Mouse (Mus musculus): ENCODE measurements around the gene Olfr557.

Gene Olfr557

DNA sequence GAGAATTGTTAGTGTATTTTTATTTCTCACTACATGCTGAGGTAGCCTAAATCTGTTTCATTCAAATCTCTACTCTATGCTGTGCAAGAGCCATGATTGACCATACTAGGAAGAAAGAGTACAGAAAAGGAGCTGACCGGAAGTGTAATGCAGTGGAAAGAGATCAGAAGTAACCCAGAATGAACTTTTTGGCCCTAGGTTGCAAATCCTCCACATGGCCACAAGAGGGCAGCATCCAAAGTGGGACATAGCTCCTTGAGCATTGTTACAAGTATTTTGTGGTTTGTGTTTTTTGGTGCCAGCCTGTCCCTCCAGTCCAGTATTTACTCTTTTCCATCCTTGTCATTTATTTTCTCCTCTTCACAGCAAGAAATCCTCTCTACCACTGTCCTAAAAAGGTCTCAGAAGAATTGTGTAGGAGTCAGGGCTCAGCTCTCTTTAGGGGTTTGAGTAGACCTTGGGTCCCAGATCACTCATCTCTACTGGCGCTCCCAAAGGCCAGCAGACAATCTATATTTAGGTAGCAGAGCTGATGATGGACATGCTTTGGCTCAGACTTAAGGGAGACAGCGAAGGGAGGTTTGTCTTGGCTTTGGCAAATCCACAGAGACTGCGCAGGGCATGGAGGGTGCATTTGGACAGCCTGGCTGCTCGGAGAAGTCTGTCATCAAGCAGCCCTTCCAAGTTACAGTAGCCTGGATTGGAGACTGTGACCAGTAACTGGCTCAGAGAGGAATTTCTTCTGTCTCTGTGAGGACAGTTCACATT lies at the start of gene Olfr557:
TSS of gene Olfr557 (plus strand) at position 553 of the 768 bp plus-strand sequence.
- peak; percentile 21 to 79 for DNase-seq (ENCODE audit: inconsistent age in 2 of 2, low spot score in 1 of 2)

DNA sequence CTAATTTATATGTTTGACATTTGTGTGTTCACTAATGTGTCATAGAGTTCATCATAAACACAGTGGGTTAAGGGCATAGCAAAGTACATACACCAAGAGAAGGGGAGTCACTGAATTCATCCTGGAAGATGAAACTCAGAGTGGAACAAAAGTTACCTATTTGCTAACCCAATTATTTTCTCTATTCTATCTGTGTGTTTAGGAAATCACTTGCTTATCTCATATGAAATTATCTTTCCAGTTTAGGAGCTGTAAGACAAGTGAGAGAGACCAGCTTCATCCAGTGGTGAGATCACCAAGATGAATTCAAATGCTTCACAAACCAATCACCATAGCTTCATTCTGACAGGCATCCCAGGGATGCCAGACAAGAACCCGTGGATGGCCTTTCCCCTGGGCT lies 37.2 kb upstream of the Olfr557 start, which contains the start of gene Olfr555:
TSS of gene Olfr555 (plus strand) at position 301 of the 400 bp plus-strand sequence.
- no peak for DNase-seq (ENCODE audit: inconsistent age in 2 of 2, low spot score in 1 of 2)

DNA sequence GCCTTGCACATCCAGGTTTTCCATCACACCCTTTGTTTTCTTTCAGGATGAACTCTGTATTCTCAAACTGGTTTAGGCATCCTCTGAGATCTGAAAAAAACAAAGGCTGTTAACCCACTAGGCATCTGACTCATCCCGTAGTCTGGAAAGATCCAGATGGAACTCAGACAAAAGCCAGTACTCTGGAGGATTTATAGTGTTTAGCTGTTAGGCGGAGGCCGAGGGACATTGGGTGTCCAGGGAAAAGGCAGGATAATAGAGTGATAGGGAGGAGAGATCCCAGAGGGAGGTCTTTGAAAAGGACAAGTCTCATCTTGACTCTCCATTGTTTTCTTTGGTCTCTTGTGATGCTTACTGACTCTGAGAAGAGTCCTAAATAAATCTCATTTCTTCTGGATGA lies 31.1 kb upstream of the Olfr557 start, which contains the start of gene Olfr556:
TSS of gene Olfr556 (plus strand) at position 301 of the 400 bp plus-strand sequence.
- no peak for DNase-seq (ENCODE audit: inconsistent age in 2 of 2, low spot score in 1 of 2)

DNA sequence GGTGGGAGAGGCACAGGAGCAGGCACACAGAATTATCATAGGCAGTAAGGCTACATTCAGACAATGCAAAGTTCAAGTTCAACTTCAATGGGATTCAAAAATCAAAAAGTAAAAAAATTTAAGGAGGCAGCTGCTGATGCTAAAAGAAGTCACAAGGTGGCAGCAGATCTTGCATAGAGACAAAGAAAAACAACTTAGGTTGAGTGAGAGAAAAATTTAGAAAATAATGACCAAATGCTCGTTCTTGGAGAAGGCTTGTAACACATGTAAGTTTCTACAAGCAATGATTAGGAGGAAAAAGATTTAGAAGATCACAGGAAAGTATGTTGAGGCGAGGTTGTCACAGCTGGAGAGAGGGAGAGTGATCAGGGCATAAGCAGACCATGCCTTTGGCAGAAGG lies 30.3 kb upstream of the Olfr557 start:
- DNase-seq (ENCODE audit: inconsistent age in 2 of 2, low spot score in 1 of 2), result peak in 1 of 2 experiments; percentile 53

DNA sequence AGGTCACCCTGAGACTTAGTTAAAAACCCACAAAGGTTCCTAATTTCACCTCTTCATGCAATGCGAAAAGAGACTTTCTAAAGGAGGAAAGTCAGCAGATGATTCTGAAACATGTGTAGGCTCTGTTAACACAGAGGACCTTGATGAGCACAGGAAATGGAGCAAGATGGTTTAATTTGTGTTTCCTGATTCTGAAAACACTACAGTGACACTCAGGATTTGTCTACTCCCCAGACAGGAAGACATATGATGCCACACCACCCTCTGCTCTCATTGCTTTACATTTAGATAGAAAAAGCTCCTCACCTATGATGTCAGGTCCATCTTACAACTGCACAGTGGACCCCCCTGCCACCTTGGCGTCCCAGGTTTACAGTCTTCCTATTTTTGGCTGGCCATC lies 19.5 kb upstream of the Olfr557 start:
- no peak for DNase-seq (ENCODE audit: inconsistent age in 2 of 2, low spot score in 1 of 2)

DNA sequence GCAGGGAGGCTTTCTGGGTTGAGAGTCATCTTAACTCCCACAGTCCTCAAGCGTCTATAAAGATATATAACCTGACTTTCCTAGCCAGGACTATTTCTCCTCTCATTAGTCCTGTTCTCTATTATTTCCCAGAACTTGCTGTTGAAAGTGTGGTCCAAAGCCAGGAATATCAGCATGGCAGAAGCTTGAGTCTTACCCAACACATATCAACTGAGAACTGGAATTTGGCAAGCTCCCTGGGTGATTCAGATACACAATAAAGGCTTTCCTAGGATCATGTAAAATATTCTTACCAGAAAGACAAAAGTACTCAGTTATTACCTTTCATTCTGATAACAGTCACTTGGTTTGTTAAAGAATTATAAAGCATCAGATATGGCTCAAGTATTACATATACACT lies 13.8 kb upstream of the Olfr557 start:
- peak in 1 of 2 experiments; percentile 21 for DNase-seq (ENCODE audit: inconsistent age in 2 of 2, low spot score in 1 of 2)

DNA sequence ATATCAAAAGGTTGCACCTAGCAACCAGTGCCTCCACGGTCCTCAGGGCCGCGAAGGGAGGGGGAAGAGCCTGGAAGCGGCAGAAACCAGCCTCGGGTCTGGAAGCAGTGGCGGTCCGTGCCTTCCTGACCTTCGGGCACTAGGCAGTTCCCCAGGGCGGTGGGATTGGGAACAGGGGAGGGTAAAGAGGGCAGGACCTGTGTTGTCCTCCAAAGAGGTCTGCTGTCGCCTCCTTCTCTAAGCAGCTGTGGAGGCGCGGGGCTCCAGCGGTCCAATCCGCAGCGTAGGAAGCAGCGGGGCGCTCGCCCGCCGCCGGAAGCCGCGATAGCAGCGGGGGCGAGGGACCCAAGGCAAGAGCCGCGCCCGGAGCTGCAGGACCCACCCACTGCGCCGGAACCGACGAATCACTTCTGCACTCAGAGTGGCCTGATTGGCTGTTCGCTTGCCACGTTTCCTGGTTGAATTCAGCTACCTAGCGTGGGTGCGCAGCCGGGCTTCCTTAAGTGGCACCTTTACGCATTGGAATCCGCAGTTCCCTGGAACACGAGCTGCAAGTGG lies 8.7 kb upstream of the Olfr557 start, which contains the start of gene Trim68:
TSS of gene Trim68 (minus strand) at position 384 of the 558 bp plus-strand sequence.
- peak; percentile 92 to 97 for DNase-seq (ENCODE audit: inconsistent age in 2 of 2, low spot score in 1 of 2)

DNA sequence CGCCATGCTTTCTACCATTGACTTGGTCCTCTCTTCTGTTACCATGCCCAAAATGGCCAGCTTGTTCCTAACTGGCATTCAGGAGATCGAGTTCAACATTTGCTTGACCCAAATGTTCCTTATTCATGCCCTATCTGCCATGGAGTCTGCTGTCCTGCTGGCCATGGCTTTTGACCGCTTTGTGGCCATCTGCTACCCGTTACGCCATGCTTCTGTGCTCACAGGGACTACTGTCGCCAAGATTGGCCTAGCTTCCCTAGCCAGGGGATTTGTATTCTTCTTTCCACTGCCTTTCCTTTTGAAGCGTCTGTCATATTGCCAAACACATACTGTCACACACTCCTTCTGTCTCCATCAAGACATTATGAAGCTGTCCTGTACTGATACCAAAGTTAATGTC lies 2.8 kb downstream of the Olfr557 start:
- DNase-seq (ENCODE audit: inconsistent age in 2 of 2, low spot score in 1 of 2), result no peak

DNA sequence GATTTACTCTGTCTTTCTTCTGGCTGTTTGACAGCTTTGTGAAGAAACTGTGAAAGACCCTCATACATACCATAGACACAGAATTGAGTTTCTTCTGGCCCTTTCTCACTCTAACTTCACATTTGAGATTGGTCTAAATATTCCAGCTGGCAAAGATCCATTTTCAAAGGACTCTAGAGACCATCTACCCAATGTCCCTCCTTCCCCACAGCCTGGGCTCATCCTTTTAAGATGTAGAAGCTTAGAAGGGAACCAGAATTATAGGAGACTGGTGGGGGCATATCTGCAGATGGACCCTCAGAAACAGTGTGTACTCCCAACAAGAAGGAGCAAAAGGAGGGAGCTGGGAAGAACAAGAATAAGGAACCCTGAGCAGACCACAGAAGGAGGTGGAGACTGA lies 6.2 kb downstream of the Olfr557 start, which contains the start of gene Olfr558:
TSS of gene Olfr558 (plus strand) at position 301 of the 400 bp plus-strand sequence.
- no peak for DNase-seq (ENCODE audit: inconsistent age in 2 of 2, low spot score in 1 of 2)

DNA sequence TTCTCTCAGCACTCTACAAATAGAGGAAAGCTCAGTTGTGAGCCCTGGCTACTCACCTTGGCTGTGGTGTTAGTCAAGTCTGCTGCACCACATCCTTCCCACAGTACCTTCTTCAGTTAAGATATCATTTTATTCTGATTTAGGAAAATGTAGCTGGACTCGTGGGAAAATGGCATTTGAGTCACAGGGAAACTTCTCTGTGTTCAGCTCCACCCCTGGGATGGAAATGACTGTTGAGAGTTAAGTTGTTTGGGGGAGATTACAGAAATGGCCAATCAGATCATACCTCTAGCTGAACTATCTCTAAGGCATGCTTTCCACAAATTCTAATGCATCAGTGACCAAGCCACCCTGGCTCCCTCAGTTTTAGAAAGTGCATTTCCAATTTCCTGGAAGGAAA lies 23.3 kb downstream of the Olfr557 start, which contains the start of gene Olfr33:
TSS of gene Olfr33 (minus strand) at position 101 of the 400 bp plus-strand sequence.
- peak in 1 of 2 experiments; percentile 10 for DNase-seq (ENCODE audit: inconsistent age in 2 of 2, low spot score in 1 of 2)

DNA sequence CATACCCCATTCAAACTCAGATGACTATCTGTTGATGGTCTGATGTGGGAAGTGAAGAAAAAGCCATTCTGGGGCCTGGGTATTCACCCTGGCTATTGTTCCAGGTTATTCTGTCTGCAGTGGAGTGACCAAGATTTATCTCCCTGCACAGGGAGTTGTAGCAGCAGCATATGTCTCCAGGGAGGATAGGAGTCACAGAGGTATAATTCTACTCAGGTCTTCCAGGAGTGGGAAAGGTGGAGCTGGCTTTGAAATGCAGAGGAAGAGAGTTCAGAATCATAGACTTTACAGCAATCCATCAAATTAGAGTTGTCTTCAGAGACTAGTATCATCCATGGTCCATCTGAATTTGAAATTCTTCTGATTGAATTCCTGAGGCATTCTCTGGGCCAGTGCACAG lies 31.7 kb downstream of the Olfr557 start, which contains the start of gene Olfr559:
TSS of gene Olfr559 (minus strand) at position 101 of the 400 bp plus-strand sequence.
- no peak for DNase-seq (ENCODE audit: inconsistent age in 2 of 2, low spot score in 1 of 2)

DNA sequence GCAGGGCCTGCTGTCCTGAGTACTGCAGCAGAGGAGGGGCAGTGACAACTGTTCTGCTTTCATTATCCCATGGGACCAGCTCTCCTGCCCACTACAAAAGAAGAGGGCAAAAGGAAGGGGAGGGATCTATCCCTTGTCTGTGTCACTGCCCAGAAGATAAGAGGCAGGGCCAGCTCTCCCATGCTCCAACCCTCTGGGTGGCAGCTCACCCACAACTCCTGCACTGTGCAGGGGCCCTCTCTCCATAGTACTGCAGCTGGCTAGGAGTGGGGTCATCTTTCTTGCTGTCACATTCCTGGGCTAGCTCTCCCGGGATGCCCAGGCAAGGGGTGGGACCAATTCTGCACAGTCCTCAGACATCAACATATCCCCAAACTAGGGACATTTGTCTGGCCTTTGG lies 38.1 kb downstream of the Olfr557 start:
- DNase-seq (ENCODE audit: inconsistent age in 2 of 2, low spot score in 1 of 2), result no peak

DNA sequence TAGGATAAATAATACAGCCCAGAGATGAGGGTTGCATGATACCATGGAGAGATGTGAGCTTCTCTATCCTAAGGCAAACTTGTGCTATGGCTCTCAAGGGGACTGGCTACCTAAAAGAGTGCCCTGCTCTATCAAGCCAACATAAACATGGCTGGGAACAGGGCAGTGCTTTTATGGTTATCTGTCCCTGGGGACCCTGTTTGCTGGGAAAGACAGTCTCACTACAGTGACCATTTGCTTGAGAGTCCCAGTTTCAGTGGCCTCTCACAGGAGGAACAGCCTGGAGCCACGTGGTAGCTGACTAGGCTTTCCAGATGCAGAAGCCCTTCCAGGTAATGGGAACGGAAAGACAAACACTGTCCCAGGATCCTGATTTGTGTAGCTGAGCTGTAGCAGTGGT lies 42.0 kb downstream of the Olfr557 start:
- DNase-seq (ENCODE audit: inconsistent age in 2 of 2, low spot score in 1 of 2), result no peak

All from adrenal gland, adult (tissue).